Mouse (Mus musculus) neural tube, postnatal 0 days (tissue): ENCODE data around the gene Gbp8. TPM values are rescaled to one million over a fixed set of nuclear protein-coding genes. Genes with fewer than 3 reads are reported as not detected.

Source experiments
- polyA plus RNA-seq: library from polyadenylated mRNA; unstranded; fragments of >200 nt; fragmentation: Nextera tagmentation; extraction: Ambion mirVana; gene quantifications from 2 replicates; pipeline ENCODE4 v1.2.1, GENCODE M21; 2015

Gbp8 gene
- 0.40 and 0.41 TPM in 2 replicates for polyA plus RNA-seq

GRCm38 (mm10) chr5:105139409-105140088, at the start of gene Gbp8, which contains the start of the genes Gbp9 and Gbp4:
TSS of gene Gbp8 (minus strand) at chr5:105139540.
TSS of gene Gbp9 (minus strand) at chr5:105139539.
TSS of gene Gbp4 (minus strand) at chr5:105139586.

GRCm38 (mm10) chr5:104982535-104982934, 156.8 kb downstream of the Gbp8 start, which contains the start of gene Abcg3:
TSS of gene Abcg3 (minus strand) at chr5:104982718.

Other genes starting within 250 kb of the Gbp8 start
- 0.29 and 0.30 TPM in 2 replicates for gene Abcg3, start 156.8 kb downstream of the Gbp8 start, polyA plus RNA-seq
- gene Gbp9, start within 50 bp of the Gbp8 start, polyA plus RNA-seq, result 1.5 and 2.0 TPM in 2 replicates
- gene Gbp4, start within 50 bp of the Gbp8 start, polyA plus RNA-seq, result 1.2 and 1.5 TPM in 2 replicates
- 0.39 and 1.0 TPM in 2 replicates for gene Gbp10, start 100.0 kb upstream of the Gbp8 start, polyA plus RNA-seq
- gene Gm43302, start 154.2 kb upstream of the Gbp8 start, polyA plus RNA-seq, result 0.39 and 0.44 TPM in 2 replicates
- gene Gbp6, start 154.2 kb upstream of the Gbp8 start, polyA plus RNA-seq, result 1.8 and 2.0 TPM in 2 replicates